Mouse (Mus musculus): ENCODE measurements around the gene Lamtor4. TPM values are rescaled to one million over a fixed set of nuclear protein-coding genes. Genes with fewer than 3 reads are reported as not detected.
"Not testable (repeated sequence)": the region's sequence is repeated elsewhere in the genome, so short reads cannot be mapped to it uniquely, and the experiment has no call there.

Lamtor4 gene
- 50.9 and 57.0 TPM in 2 replicates for polyA plus RNA-seq (2016; fragmentation: Nextera tagmentation; extraction: Ambion mirVana)

GRCm38 (mm10) chr5:138255353-138256093, at the start of gene Lamtor4:
Gene Lamtor4 (plus strand): TSS chr5:138255482.
- H3K9ac ChIP-seq, result peak within 1 kb of the TSS; percentile 61
- peak within 1 kb of the TSS; percentile 41 for H3K27ac ChIP-seq
- peak within 1 kb of the TSS; percentile 68 for H3K4me3 ChIP-seq
- peaks cover 22% of the 10 kb centered on the region for H3K36me3 ChIP-seq
- H3K9me3 ChIP-seq, result no peaks in the 10 kb centered on the region
- H3K27me3 ChIP-seq, result no peaks in the 10 kb centered on the region
- H3K4me1 ChIP-seq, result 0 out of 2 replicates have a peak, but pooled peaks cover 4% of the 10 kb centered on the region
- peak within 1 kb of the TSS; percentile 61 for H3K4me2 ChIP-seq (replicated peaks)
- ATAC-seq (ENCODE audit: insufficient number of reproducible peaks, insufficient read depth, low FRiP score, low TSS enrichment), result peak; percentile 99
- under 1% methylated on average over 38 of the region's 38 CpGs for WGBS

- no peaks in the 10 kb centered on the region for H3K4me1 ChIP-seq
- no peak for ATAC-seq (ENCODE audit: insufficient number of reproducible peaks, insufficient read depth, low FRiP score, low TSS enrichment)
These were observed 48.0 kb upstream of the Lamtor4 start for GRCm38 (mm10) chr5:138207253-138207652.

GRCm38 (mm10) chr5:138207873-138208272, 47.4 kb upstream of the Lamtor4 start:
- ATAC-seq (ENCODE audit: insufficient number of reproducible peaks, insufficient read depth, low FRiP score, low TSS enrichment), result no peak
- WGBS, result 86% methylated on average over 4 of the region's 4 CpGs
- no peak overlapping the region for H3K27ac ChIP-seq
- H3K36me3 ChIP-seq, result no peaks in the 10 kb centered on the region
- no peak overlapping the region for H3K4me2 ChIP-seq (replicated peaks)
- H3K4me1 ChIP-seq, result no peaks in the 10 kb centered on the region
- no peak overlapping the region for H3K4me3 ChIP-seq
- no peaks in the 10 kb centered on the region for H3K27me3 ChIP-seq
- H3K9me3 ChIP-seq, result no peaks in the 10 kb centered on the region
- H3K9ac ChIP-seq, result no peak overlapping the region

More at GRCm38 (mm10) chr5:138207253-138207652, 48.0 kb upstream of the Lamtor4 start:
- no peaks in the 10 kb centered on the region for H3K9me3 ChIP-seq
- H3K4me2 ChIP-seq (replicated peaks), result no peak overlapping the region
- H3K4me3 ChIP-seq, result no peak overlapping the region
- no peaks in the 10 kb centered on the region for H3K36me3 ChIP-seq
- no peaks in the 10 kb centered on the region for H3K27me3 ChIP-seq
- H3K27ac ChIP-seq, result no peak overlapping the region
- H3K9ac ChIP-seq, result no peak overlapping the region
- 83% methylated on average over 1 of the region's 1 CpGs for WGBS

GRCm38 (mm10) chr5:138216632-138217031, 38.6 kb upstream of the Lamtor4 start:
- H3K4me3 ChIP-seq; H3K4me2 ChIP-seq (replicated peaks); H3K4me1 ChIP-seq; H3K36me3 ChIP-seq; ATAC-seq (ENCODE audit: insufficient number of reproducible peaks, insufficient read depth, low FRiP score, low TSS enrichment); H3K27ac ChIP-seq; H3K9ac ChIP-seq; H3K27me3 ChIP-seq: not testable (repeated sequence)
- H3K9me3 ChIP-seq, result peaks cover 19% of the 10 kb centered on the region; the same call in 1 of the 2 replicates
- WGBS, result 92% methylated on average over 13 of the region's 13 CpGs

- WGBS, result 64% methylated on average over 2 of the region's 2 CpGs
- Histone ChIP-seq H3K4me1 (no peaks in the 10 kb centered on the region), H3K9ac (no peak overlapping the region), H3K27ac (no peak overlapping the region), H3K4me2 (replicated peaks) (no peak overlapping the region), H3K4me3 (no peak overlapping the region), H3K36me3 (no peaks in the 10 kb centered on the region), H3K9me3 (peaks cover 17% of the 10 kb centered on the region; the same call in 1 of the 2 replicates), H3K27me3 (no peaks in the 10 kb centered on the region)
- ATAC-seq (ENCODE audit: insufficient number of reproducible peaks, insufficient read depth, low FRiP score, low TSS enrichment), result no peak
These were observed 35.4 kb upstream of the Lamtor4 start for GRCm38 (mm10) chr5:138219864-138220263.

- no peak overlapping the region for H3K27ac ChIP-seq
- 29% methylated on average over 4 of the region's 4 CpGs for WGBS
- no peak overlapping the region for H3K4me2 ChIP-seq (replicated peaks)
- H3K4me3 ChIP-seq, result no peak overlapping the region
- H3K36me3 ChIP-seq, result no peaks in the 10 kb centered on the region
- ATAC-seq (ENCODE audit: insufficient number of reproducible peaks, insufficient read depth, low FRiP score, low TSS enrichment), result no peak
- no peaks in the 10 kb centered on the region for H3K4me1 ChIP-seq
- no peak overlapping the region for H3K9ac ChIP-seq
- 0 out of 2 replicates have a peak, but pooled peaks cover under 1% of the 10 kb centered on the region for H3K9me3 ChIP-seq
- H3K27me3 ChIP-seq, result no peaks in the 10 kb centered on the region
These were observed 33.2 kb upstream of the Lamtor4 start for GRCm38 (mm10) chr5:138222111-138222510.

- H3K36me3 ChIP-seq, result no peaks in the 10 kb centered on the region
- no peaks in the 10 kb centered on the region for H3K27me3 ChIP-seq
- no peak overlapping the region for H3K4me3 ChIP-seq
- ATAC-seq (ENCODE audit: insufficient number of reproducible peaks, insufficient read depth, low FRiP score, low TSS enrichment), result no peak
- H3K4me2 ChIP-seq (replicated peaks), result no peak overlapping the region
- no peak overlapping the region for H3K9ac ChIP-seq
- no peaks in the 10 kb centered on the region for H3K9me3 ChIP-seq
- no peak overlapping the region for H3K27ac ChIP-seq
- WGBS, result 62% methylated on average over 3 of the region's 3 CpGs
- no peaks in the 10 kb centered on the region for H3K4me1 ChIP-seq
These were observed 32.0 kb upstream of the Lamtor4 start for GRCm38 (mm10) chr5:138223287-138223686.

GRCm38 (mm10) chr5:138225700-138226099, 29.6 kb upstream of the Lamtor4 start, which contains the start of gene Nxpe5:
Gene Nxpe5 (plus strand): TSS chr5:138225898.
- Histone ChIP-seq H3K9me3 (no peaks in the 10 kb centered on the region), H3K4me3 (no peak within 1 kb of the TSS), H3K36me3 (no peaks in the 10 kb centered on the region), H3K27me3 (no peaks in the 10 kb centered on the region), H3K4me1 (no peaks in the 10 kb centered on the region), H3K27ac (no peak within 1 kb of the TSS), H3K9ac (no peak within 1 kb of the TSS), H3K4me2 (replicated peaks) (no peak within 1 kb of the TSS)
- no peak for ATAC-seq (ENCODE audit: insufficient number of reproducible peaks, insufficient read depth, low FRiP score, low TSS enrichment)
- WGBS, result 64% methylated on average over 2 of the region's 2 CpGs

GRCm38 (mm10) chr5:138226491-138226890, 28.8 kb upstream of the Lamtor4 start:
- Histone ChIP-seq H3K9ac (no peak overlapping the region), H3K4me3 (no peak overlapping the region), H3K27me3 (no peaks in the 10 kb centered on the region), H3K4me1 (no peaks in the 10 kb centered on the region), H3K27ac (no peak overlapping the region), H3K36me3 (no peaks in the 10 kb centered on the region), H3K4me2 (replicated peaks) (no peak overlapping the region), H3K9me3 (no peaks in the 10 kb centered on the region)
- no peak for ATAC-seq (ENCODE audit: insufficient number of reproducible peaks, insufficient read depth, low FRiP score, low TSS enrichment)
- WGBS, result 77% methylated on average over 4 of the region's 4 CpGs

- Histone ChIP-seq H3K9ac (no peak overlapping the region), H3K4me3 (no peak overlapping the region), H3K9me3 (no peaks in the 10 kb centered on the region), H3K4me1 (no peaks in the 10 kb centered on the region), H3K27ac (no peak overlapping the region), H3K27me3 (no peaks in the 10 kb centered on the region), H3K36me3 (no peaks in the 10 kb centered on the region), H3K4me2 (replicated peaks) (no peak overlapping the region)
- no peak for ATAC-seq (ENCODE audit: insufficient number of reproducible peaks, insufficient read depth, low FRiP score, low TSS enrichment)
- 73% methylated on average over 2 of the region's 2 CpGs for WGBS
These were observed 27.9 kb upstream of the Lamtor4 start for GRCm38 (mm10) chr5:138227367-138227766.

GRCm38 (mm10) chr5:138228026-138228425, 27.3 kb upstream of the Lamtor4 start:
- H3K4me1 ChIP-seq, result no peaks in the 10 kb centered on the region
- H3K27me3 ChIP-seq, result no peaks in the 10 kb centered on the region
- H3K9me3 ChIP-seq, result no peaks in the 10 kb centered on the region
- ATAC-seq (ENCODE audit: insufficient number of reproducible peaks, insufficient read depth, low FRiP score, low TSS enrichment), result no peak
- H3K4me2 ChIP-seq (replicated peaks), result no peak overlapping the region
- H3K4me3 ChIP-seq, result no peak overlapping the region
- no peak overlapping the region for H3K9ac ChIP-seq
- no peaks in the 10 kb centered on the region for H3K36me3 ChIP-seq
- WGBS, result 59% methylated on average over 3 of the region's 3 CpGs
- no peak overlapping the region for H3K27ac ChIP-seq

- Histone ChIP-seq H3K27ac (no peak overlapping the region), H3K4me1 (no peaks in the 10 kb centered on the region), H3K27me3 (no peaks in the 10 kb centered on the region), H3K9ac (no peak overlapping the region), H3K9me3 (no peaks in the 10 kb centered on the region), H3K4me2 (replicated peaks) (no peak overlapping the region), H3K4me3 (no peak overlapping the region), H3K36me3 (no peaks in the 10 kb centered on the region)
- WGBS, result 91% methylated on average over 3 of the region's 3 CpGs
- no peak for ATAC-seq (ENCODE audit: insufficient number of reproducible peaks, insufficient read depth, low FRiP score, low TSS enrichment)
These were observed 25.8 kb upstream of the Lamtor4 start for GRCm38 (mm10) chr5:138229511-138229910.

Measured in embryonic facial prominence, embryonic 12.5 days (tissue).